ENCODE assay signal across 8 mouse cellular contexts in the genomic region with DNA sequence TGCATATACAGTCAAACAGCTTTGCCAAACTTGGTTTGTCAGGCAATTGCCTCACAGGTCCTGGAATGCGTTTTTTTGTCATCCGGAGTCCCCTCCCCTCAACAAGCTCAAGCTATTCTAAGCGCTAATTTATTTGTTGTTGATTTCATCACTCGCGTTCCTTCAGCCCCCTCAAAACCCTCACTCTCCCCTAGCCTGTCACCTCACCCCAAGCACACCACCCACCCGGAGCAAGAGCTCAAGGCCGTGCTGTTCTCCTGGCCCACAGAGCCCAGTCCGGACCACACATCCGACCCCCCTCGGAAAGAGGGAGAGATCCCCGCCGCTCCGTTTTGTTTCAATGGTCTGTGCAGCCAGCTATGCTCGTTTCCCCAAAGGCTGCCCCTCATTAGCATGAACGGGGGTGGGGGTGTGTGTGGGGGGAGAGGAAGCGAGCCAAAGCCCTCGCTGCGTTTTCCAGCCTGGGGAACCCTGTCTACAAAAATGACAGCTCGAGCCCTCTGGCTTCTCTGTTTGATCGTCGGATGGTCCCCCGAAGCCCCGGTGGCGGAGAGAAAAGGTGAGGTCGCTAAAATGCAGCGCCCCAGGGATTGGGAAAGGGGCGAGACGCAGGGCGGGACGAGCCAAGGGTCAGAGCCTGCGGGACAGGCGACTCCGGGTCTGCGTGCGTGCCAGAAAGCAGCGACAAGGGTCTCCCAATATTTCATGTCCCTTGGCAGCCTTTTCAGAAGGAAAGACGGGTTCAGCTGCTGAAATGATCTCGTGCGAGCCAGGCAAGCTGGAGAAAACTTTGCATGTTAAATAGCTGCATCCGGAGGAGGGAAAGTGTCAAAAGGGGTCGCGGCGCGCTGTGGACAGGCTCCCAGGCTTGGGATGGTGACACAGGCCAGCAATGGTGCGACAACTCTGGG. TPM values are rescaled to one million over a fixed set of nuclear protein-coding genes. Genes with fewer than 3 reads are reported as not detected.
DNase-seq lines count a peak whose midpoint lies in the region; ATAC-seq and TF ChIP-seq lines count a peak whose summit lies in the region.

A gene (plus strand): TSS at position 271 of the 911 bp plus-strand sequence.

- 1% methylated on average over 45 of the region's 45 CpGs for WGBS in liver, adult 2 months
- WGBS in heart, embryonic 14.5 days, result 2% methylated on average over 45 of the region's 45 CpGs
- under 1% methylated on average over 45 of the region's 45 CpGs for WGBS in midbrain, embryonic 13.5 days

- H3K9me3 ChIP-seq in heart, embryonic 14.5 days (ENCODE audit: control insufficient read depth, low read length), result no peaks in the 10 kb centered on the region
- no peaks in the 10 kb centered on the region for H3K9me3 ChIP-seq in midbrain, embryonic 13.5 days

- peak within 1 kb of the TSS; percentile 99 for H3K4me2 ChIP-seq in heart, embryonic 14.5 days (ENCODE audit: low read length)
- H3K4me2 ChIP-seq in midbrain, embryonic 13.5 days (replicated peaks), result peak within 1 kb of the TSS; percentile 74

- H3K79me2 ChIP-seq in liver, adult 2 months (ENCODE audit: control insufficient read depth, insufficient read depth, low read length), result no peaks in the 10 kb centered on the region

- H3K4me3 ChIP-seq in liver, adult 2 months (ENCODE audit: insufficient read depth, low read depth, low read length), result peak within 1 kb of the TSS; percentile 29
- peak within 1 kb of the TSS; percentile 48 to 60 for H3K4me3 ChIP-seq in heart, embryonic 14.5 days (ENCODE audit: control insufficient read depth in 1 of 2, insufficient read depth in 1 of 2, low read depth in 1 of 2, low read length in 2 of 2)
- peak within 1 kb of the TSS; percentile 63 for H3K4me3 ChIP-seq in midbrain, embryonic 13.5 days (replicated peaks)

- TF ChIP-seq POLR2A in liver, adult 2 months (IDR thresholded peaks at IDR 0.05; ENCODE audit: extremely low read depth, insufficient read depth, low read length), result no peak

- no peaks in the 10 kb centered on the region for H3K27me3 ChIP-seq in liver, adult 2 months (ENCODE audit: control insufficient read depth, insufficient read depth, low read length)
- peaks cover 5% of the 10 kb centered on the region; the same call in 1 of the 2 replicates for H3K27me3 ChIP-seq in heart, embryonic 14.5 days (ENCODE audit: control insufficient read depth, insufficient read depth, low read length)
- 0 out of 2 replicates have a peak, but pooled peaks cover 2% of the 10 kb centered on the region for H3K27me3 ChIP-seq in midbrain, embryonic 13.5 days

- H3K4me1 ChIP-seq in liver, adult 2 months (ENCODE audit: control insufficient read depth, insufficient read depth, low read length), result peaks cover 12% of the 10 kb centered on the region
- peaks cover 13 to 19% of the 10 kb centered on the region in 2 experiments for H3K4me1 ChIP-seq in heart, embryonic 14.5 days (ENCODE audit: control insufficient read depth in 2 of 2, insufficient read depth in 2 of 2, low read length in 2 of 2)
- H3K4me1 ChIP-seq in midbrain, embryonic 13.5 days (replicated peaks), result peaks cover 39% of the 10 kb centered on the region

- no peak for TF ChIP-seq CTCF in liver, adult 2 months (IDR thresholded peaks at IDR 0.05; ENCODE audit: low read depth, low read length)

- no peak for DNase-seq in liver, adult 2 months (ENCODE audit: extremely low read depth, low read depth, low spot score)
- no peak for DNase-seq in liver
- peak; percentile 61 to 69 for DNase-seq in cerebellum, postnatal 10 days
- peak; percentile 73 to 80 for DNase-seq in kidney, postnatal 4 days
- DNase-seq in right cerebral cortex, adult 18-20 months, result no peak
- no peak for DNase-seq in c-Kit-positive CD71-positive TER-119-positive erythroid progenitor cells, embryonic 14.5 days (ENCODE audit: low spot score)

- no peak for ATAC-seq in heart, embryonic 14.5 days (ENCODE audit: insufficient number of reproducible peaks, insufficient read depth, low FRiP score, low read depth)
- ATAC-seq in midbrain, embryonic 13.5 days, result peak; percentile 19

- no peaks in the 10 kb centered on the region for H3K36me3 ChIP-seq in liver, adult 2 months (ENCODE audit: control insufficient read depth, insufficient read depth, low read length)
- no peaks in the 10 kb centered on the region for H3K36me3 ChIP-seq in heart, embryonic 14.5 days (ENCODE audit: control insufficient read depth, insufficient read depth, low read length)
- H3K36me3 ChIP-seq in midbrain, embryonic 13.5 days, result no peaks in the 10 kb centered on the region

- peak within 1 kb of the TSS; percentile 44 for H3K9ac ChIP-seq in liver, adult 2 months (ENCODE audit: low read depth, low read length)
- peak within 1 kb of the TSS; percentile 79 for H3K9ac ChIP-seq in heart, embryonic 14.5 days (ENCODE audit: low read length)
- peak within 1 kb of the TSS; percentile 76 for H3K9ac ChIP-seq in midbrain, embryonic 13.5 days (replicated peaks)

- H3K27ac ChIP-seq in liver, adult 2 months (replicated peaks; ENCODE audit: insufficient read depth, low read depth, low read length), result no peak within 1 kb of the TSS
- no peak within 1 kb of the TSS; a peak in 1 of 4 replicates for H3K27ac ChIP-seq in heart, embryonic 14.5 days (replicated peaks in 1 of 2; ENCODE audit: control insufficient read depth in 1 of 2, insufficient read depth in 1 of 2, low read depth in 2 of 2, low read length in 2 of 2)
- peak within 1 kb of the TSS; percentile 69 for H3K27ac ChIP-seq in midbrain, embryonic 13.5 days

RNA-seq across cellular contexts. Expression of the gene that starts here (rescaled TPM):
- total RNA-seq in liver, adult 2 months (2014; rRNA removed), result 3.0 and 3.5 TPM in 2 replicates
- polyA plus RNA-seq in liver, adult 2 months (2012; rRNA removed), result 2.8 and 3.4 TPM in 2 replicates
- polyA plus RNA-seq in heart, embryonic 14.5 days (2014; fragmentation: Nextera tagmentation; extraction: Ambion mirVana), result 3.1 and 4.1 TPM in 2 replicates
- polyA plus RNA-seq in midbrain, embryonic 13.5 days (2015; fragmentation: Nextera tagmentation; extraction: Ambion mirVana), result 4.6 and 5.6 TPM in 2 replicates

Comparison
In these comparisons a context has a peak if more than half of its experiments do, and no peak if none do; other contexts are left out.
1. DNase-seq: peak in cerebellum, postnatal 10 days (2 of 2) and kidney, postnatal 4 days (2 of 2); none in liver, adult 2 months (single experiment), liver (single experiment), right cerebral cortex, adult 18-20 months (single experiment) and c-Kit-positive CD71-positive TER-119-positive erythroid progenitor cells, embryonic 14.5 days (single experiment).
2. Peak in every context shown above with its lines, with median percentiles within 50 percentile points of each other: H3K4me3 ChIP-seq and H3K9ac ChIP-seq.